Mouse (Mus musculus): ENCODE measurements at regions not wholly inside any gene's neighbourhood (a gene's known extent, or its start where the extent isn't known, plus 50 kb on each side); places are given as distances from the start of the nearest gene placed in this dataset.

DNA sequence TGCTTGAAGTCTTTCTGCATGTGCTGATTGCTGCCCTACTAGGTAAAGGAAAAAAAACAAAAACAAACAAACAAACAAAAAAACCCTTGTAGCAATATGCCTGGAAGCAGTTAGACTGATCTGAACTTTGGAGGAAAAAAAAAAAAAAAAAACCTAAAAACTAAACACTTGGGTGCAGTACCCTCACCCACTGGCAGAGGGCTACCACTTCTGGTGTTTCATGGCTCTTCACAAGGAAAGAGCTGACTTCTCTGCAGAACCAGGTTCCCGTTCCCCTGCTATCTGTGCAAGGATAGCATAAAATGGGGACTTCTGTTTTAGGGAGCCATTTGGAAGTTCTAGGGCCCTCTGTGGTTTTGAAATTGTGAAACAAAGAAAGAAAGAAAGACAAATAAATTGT lies 52.2 kb upstream of the Otud4 start:
- ChIA-PET CTCF (interaction anchor here (0.5 to 1.7 kb wide), 34 partner anchors 9 to 1533 kb away, joined by 3 to 7 read pairs (median 4); no protein-coding TSS in a partner anchor), POLR2A (interaction anchor here (0.7 to 1.5 kb wide), 10 partner anchors 8 to 1832 kb away, joined by 3 to 9 read pairs (median 3); partner anchors contain the start of gene Smad1 (in 1 of the 4))

DNA sequence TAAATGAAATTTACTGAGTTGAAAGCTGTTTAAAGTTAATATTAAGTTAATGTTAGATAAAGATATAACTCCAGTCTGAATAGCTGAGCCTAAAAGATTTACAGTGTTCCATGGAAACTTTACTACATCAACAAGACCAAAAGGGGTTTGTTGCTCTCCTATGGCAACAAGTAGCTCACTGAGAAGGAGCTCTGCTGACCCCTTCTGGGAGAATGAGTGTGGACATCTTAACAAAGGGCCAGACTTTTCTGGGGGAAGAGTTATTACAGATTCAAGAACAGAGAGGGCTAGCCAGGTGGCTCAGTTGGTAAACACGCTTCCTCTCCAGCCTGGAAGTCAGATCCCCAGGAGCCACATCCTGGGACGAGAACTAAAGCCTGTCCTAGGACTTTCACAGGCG lies 54.5 kb upstream of the Otud4 start:
- CTCF ChIA-PET = interaction anchor here in 3 of 4 experiments (0.6 to 1.5 kb wide), 5 partner anchors 18 to 245 kb away, joined by 3 to 8 read pairs (median 3); no protein-coding TSS in a partner anchor
- POLR2A ChIA-PET = no interaction called here

GRCm38 (mm10) chr8:79583326-79583725 lies 56.1 kb upstream of the Otud4 start:
- CTCF ChIA-PET = interaction anchor here (0.6 to 1.5 kb wide), 9 partner anchors 15 to 447 kb away, joined by 3 to 6 read pairs (median 3); no protein-coding TSS in a partner anchor
- POLR2A ChIA-PET = interaction anchor here in 1 of 4 experiments (1.0 kb wide), 1 partner anchor 179 kb away, joined by 3 read pairs; no protein-coding TSS in a partner anchor

DNA sequence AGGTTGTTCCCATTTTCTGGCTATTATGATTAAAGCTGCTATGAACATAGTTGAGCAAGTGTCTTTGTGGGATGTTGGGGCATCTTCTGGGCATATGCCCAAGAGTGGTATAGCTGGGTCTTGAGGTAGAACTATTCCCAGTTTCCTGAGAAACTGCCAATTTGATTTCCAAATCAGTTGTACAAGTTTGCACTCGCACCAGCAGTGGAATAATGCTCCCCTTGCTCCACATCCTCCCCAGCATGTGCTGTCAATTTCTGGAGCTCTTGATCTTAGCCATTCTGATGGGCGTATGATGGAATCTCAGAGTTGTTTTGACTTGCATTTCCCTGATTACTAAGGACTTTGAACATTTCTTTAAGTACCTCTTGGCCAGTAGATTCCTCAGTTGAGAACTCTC lies 57.2 kb upstream of the Otud4 start:
- ChIA-PET POLR2A (interaction anchor here in 1 of 4 experiments (0.6 kb wide), 1 partner anchor 26 kb away, joined by 4 read pairs; no protein-coding TSS in a partner anchor), CTCF (no interaction called here)

DNA sequence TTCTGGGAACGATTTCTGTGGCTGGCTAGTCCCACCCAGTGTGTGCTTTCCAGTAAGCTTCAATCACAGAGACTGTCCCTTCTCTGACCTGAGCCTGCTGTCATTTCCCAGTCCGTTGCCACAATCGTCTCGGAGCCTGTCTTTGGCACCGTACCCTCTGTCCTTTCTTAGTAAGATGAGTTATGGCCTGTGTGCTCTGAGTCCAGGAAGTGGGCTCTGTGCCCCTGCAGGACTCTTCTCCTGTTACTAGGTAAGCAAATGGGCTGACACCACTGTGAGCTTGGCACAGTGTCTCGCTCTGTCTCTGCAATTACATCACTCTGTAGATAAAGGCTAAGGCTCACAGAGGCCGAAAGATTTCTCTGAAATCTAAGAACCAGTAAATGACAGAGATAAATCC lies 63.3 kb upstream of the Otud4 start:
- POLR2A ChIA-PET = no interaction called here

DNA sequence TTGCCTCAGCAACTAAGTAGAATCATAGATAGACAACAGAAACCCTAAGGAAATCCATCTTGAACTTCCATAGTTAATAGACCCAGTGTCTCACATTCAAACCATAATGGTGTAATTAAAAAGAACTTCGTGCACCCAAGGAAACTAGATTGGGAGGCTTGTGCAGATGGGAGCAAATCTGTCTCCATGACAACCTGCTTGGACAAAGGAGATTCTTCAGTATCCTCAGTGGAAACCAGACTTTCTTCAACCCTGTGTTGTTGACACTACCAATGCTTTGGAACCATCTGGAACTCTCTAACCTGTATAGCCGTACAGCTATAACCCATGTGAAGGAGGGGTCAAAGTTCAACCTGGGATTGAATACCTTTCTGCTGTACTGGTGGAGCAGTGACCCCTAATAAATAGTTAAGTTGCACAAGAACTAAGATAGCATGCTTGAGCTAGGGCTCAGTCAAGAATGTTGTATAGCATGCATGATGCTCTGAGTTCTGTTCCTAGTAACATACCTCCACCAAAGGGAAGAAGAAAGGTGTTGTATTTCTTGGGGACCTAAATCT lies 64.2 kb upstream of the Otud4 start:
- CTCF ChIA-PET = no interaction called here
- POLR2A ChIA-PET = interaction anchor here in 1 of 4 experiments (1.0 kb wide), 1 partner anchor 12 kb away, joined by 3 read pairs; no protein-coding TSS in a partner anchor

More for the DNA sequence above, 63.3 kb upstream of the Otud4 start:
- CTCF ChIA-PET = no interaction called here

DNA sequence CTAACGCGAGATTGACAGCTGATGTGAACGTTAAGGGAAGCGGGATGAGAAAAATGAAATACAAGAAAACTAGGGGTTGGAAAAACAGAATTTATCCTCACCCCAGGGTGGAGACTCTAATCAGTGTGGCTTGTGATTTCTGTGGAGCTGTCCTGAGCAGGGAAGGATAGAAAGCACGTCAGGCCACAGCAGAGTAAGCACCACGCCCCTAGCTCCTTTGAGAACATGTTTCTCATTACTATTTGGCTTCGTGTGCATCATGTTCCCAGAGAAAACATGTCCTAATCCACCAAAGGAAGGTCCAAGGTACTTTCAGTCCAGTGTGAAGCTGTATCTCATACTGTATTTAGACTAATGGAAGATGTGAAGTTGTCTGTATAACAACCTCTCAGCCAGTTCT lies 65.9 kb upstream of the Otud4 start:
- CTCF ChIA-PET = interaction anchor here in 1 of 4 experiments (1.0 to 1.5 kb wide), 2 partner anchors 11 to 30 kb away, joined by 4 to 5 read pairs; no protein-coding TSS in a partner anchor
- POLR2A ChIA-PET = interaction anchor here in 3 of 4 experiments (0.6 to 1.5 kb wide), 3 partner anchors 10 to 1288 kb away, joined by 3 to 4 read pairs (median 3); no protein-coding TSS in a partner anchor

GRCm38 (mm10) chr8:79572526-79572925 lies 66.9 kb upstream of the Otud4 start:
- ChIA-PET POLR2A (no interaction called here), CTCF (interaction anchor here in 2 of 4 experiments (1.3 to 1.5 kb wide), 2 partner anchors 10 to 31 kb away, joined by 3 to 5 read pairs; no protein-coding TSS in a partner anchor)

DNA sequence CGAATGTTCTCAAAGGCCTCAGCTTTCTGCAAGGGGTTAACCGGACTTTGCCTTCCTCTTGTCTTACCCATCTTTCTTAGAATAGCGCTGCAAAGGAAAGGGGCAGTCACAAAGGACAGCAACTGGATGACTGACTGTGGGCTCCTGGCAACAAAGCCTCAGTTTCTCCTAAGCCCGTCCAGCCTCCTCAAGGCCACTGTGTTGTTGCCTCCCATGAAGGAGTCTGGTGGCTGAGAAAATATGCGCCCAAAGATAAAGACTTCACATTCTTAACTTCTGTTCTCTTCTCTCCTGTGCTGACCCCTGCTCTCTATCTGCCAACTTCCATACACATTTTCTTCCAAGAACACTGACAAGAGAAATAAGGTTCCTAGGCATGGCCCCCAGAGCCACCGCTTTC lies 76.3 kb upstream of the Otud4 start:
- POLR2A ChIA-PET = interaction anchor here in 3 of 4 experiments (0.5 to 2.1 kb wide), 9 partner anchors 11 to 267 kb away, joined by 3 to 10 read pairs (median 3); no protein-coding TSS in a partner anchor

GRCm38 (mm10) chr8:79562669-79563068 lies 76.7 kb upstream of the Otud4 start:
- POLR2A ChIA-PET = interaction anchor here in 3 of 4 experiments (0.7 to 2.1 kb wide), 13 partner anchors 11 to 267 kb away, joined by 3 to 10 read pairs (median 3); no protein-coding TSS in a partner anchor
- CTCF ChIA-PET = interaction anchor here in 3 of 4 experiments (0.7 to 2.0 kb wide), 14 partner anchors 9 to 268 kb away, joined by 3 to 8 read pairs (median 3); no protein-coding TSS in a partner anchor

More for the DNA sequence above, 76.3 kb upstream of the Otud4 start:
- CTCF ChIA-PET = interaction anchor here in 3 of 4 experiments (0.7 to 2.0 kb wide), 7 partner anchors 10 to 269 kb away, joined by 3 to 8 read pairs (median 4); no protein-coding TSS in a partner anchor

GRCm38 (mm10) chr8:79562071-79562581 lies 77.3 kb upstream of the Otud4 start:
- POLR2A ChIA-PET = interaction anchor here in 3 of 4 experiments (0.7 to 2.1 kb wide), 15 partner anchors 14 to 267 kb away, joined by 3 to 10 read pairs (median 3); no protein-coding TSS in a partner anchor

GRCm38 (mm10) chr8:79561269-79562063 lies 78.0 kb upstream of the Otud4 start:
- POLR2A ChIA-PET = interaction anchor here in 3 of 4 experiments (0.7 to 2.1 kb wide), 11 partner anchors 13 to 266 kb away, joined by 3 to 10 read pairs (median 3); no protein-coding TSS in a partner anchor
- CTCF ChIA-PET = interaction anchor here in 3 of 4 experiments (0.8 to 2.0 kb wide), 10 partner anchors 10 to 264 kb away, joined by 3 to 8 read pairs (median 3); no protein-coding TSS in a partner anchor

More at GRCm38 (mm10) chr8:79562071-79562581, 77.3 kb upstream of the Otud4 start:
- CTCF ChIA-PET = interaction anchor here in 3 of 4 experiments (0.8 to 2.0 kb wide), 14 partner anchors 10 to 268 kb away, joined by 3 to 8 read pairs (median 3); no protein-coding TSS in a partner anchor

DNA sequence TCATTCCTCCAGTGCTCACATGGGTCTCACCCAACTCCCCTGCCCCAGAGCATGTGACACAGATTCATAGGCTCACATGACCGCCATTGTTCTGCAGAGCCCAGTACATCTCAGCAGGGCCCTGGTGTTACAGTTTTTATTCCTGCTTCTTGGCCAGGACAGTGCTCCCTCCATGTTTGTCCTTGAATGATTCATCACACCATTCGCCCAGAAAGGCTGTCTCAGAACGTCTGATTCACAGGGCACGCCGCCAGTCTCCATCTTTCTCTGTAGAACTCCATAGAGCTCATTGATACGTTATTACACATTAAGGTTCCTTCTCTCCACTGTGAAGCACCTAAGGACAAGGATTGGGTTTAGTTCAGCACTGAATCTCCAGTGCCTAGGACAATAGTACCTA lies 79.9 kb upstream of the Otud4 start:
- ChIA-PET CTCF (interaction anchor here in 1 of 4 experiments (0.5 kb wide), 1 partner anchor 44 kb away, joined by 6 read pairs; no protein-coding TSS in a partner anchor), POLR2A (interaction anchor here in 1 of 4 experiments (2.8 to 2.9 kb wide), 2 partner anchors 12 to 14 kb away, joined by 10 to 11 read pairs; no protein-coding TSS in a partner anchor)

- CTCF ChIA-PET = no interaction called here
- POLR2A ChIA-PET = no interaction called here
These were observed 85.1 kb upstream of the Otud4 start for GRCm38 (mm10) chr8:79554311-79554710.

GRCm38 (mm10) chr8:79550151-79550550 lies 89.3 kb upstream of the Otud4 start:
- ChIA-PET POLR2A (interaction anchor here in 1 of 4 experiments (0.6 kb wide), 2 partner anchors 18 to 70 kb away, joined by 3 read pairs; no protein-coding TSS in a partner anchor), CTCF (no interaction called here)

DNA sequence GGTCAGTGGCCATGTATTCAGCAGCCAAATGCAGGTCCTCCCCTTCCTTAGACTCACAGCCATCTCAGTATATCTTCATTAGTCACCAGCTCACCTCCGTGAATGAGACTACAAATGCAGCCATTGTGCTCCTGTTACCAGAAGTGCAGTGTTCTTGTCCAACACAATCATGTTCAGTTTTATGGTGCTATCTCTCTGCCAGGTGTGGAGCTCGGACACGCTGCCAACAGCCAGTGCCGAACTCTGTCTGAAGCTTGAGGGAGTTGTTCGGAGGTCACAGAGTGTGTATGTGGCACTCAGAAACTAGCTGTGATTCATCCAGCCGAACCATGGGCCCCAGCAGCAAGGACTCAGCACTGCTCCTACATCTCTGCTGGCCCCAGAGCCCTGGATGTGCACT lies 91.3 kb upstream of the Otud4 start:
- CTCF ChIA-PET = no interaction called here
- POLR2A ChIA-PET = interaction anchor here in 3 of 4 experiments (0.6 to 2.5 kb wide), 14 partner anchors 11 to 518 kb away, joined by 3 to 11 read pairs (median 4); partner anchors contain the start of genes Smad1 (in 2 of the 3) and Mmaa (in 1 of the 3)

DNA sequence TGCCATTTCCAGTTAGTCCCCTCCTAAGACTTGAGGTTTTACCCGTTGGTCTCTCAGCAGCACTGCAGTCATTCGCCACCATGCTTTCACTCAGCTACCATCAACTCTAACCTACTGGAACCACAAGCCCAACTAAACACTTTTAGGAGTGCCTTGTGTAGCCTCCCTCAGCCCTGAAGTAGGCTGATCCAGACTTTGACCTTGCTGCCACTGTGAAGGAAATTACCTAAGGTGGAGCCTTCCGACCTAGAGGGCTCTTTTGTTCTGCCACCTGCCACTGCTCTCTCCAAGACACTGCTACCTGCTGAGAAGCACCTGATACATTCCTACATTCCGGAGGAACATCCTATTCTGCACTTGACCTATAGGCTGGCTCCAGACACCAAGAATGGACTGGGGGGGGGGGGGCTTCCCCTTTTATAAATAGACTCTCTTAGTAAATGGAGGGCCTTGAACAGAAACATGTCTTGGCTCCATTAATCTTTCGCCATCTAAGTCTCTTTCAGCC lies 93.5 kb upstream of the Otud4 start:
- CTCF ChIA-PET = no interaction called here
- POLR2A ChIA-PET = interaction anchor here in 2 of 4 experiments (0.6 to 2.5 kb wide), 10 partner anchors 11 to 518 kb away, joined by 3 to 11 read pairs (median 4); no protein-coding TSS in a partner anchor

DNA sequence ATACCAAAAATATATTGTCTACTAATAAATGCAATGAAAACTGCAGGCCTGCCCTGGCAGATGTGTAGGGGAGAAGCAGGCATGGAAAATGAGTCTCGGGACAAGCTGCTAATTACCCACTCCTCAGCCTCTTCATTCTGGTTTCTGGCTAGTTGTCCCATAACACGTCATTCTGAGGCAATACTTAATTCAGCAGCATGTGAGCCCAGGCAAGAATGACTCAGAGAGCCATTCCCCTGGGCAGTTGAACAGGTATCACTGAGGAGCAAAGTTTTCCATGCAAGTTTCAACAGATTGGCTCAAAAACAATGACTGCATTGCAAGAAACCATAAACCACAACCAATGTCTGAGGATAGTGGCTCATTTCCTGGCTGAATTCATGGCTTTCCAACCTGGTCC lies 97.0 kb upstream of the Otud4 start:
- ChIA-PET CTCF (no interaction called here), POLR2A (no interaction called here)

Data from embryonic stem cell, embryonic (primary cell).